Mouse (Mus musculus): ENCODE results near the gene Eno2. TPM values are rescaled to one million over a fixed set of nuclear protein-coding genes. Genes with fewer than 3 reads are reported as not detected.

Gene Eno2
- polyA plus RNA-seq, 1 experiment from 2014 or later = 4.0 TPM

GRCm38 (mm10) chr6:124755306-124755705, 14.2 kb downstream of the Eno2 start:
- peaks cover 33% of the 10 kb centered on the region for H3K36me3 ChIP-seq (replicated peaks)
- H3K9me3 ChIP-seq = no peaks in the 10 kb centered on the region
- 3% methylated on average over 3 of the region's 3 CpGs for WGBS
- no peak for DNase-seq (ENCODE audit: extremely low spot score, low spot score)
- H3K27me3 ChIP-seq (ENCODE audit: poor library complexity, severe bottlenecking) = no peaks in the 10 kb centered on the region
- H3K4me1 ChIP-seq = peaks cover 54% of the 10 kb centered on the region
- peak overlapping the region; percentile 99 for H3K27ac ChIP-seq
- H3K4me3 ChIP-seq = peak overlapping the region; percentile 91

GRCm38 (mm10) chr6:124753861-124754260, 15.6 kb downstream of the Eno2 start:
- peaks cover 46% of the 10 kb centered on the region for H3K36me3 ChIP-seq (replicated peaks)
- 92% methylated on average over 2 of the region's 2 CpGs for WGBS

GRCm38 (mm10) chr6:124750405-124750804, 19.1 kb downstream of the Eno2 start:
- Histone ChIP-seq H3K27me3 (ENCODE audit: poor library complexity, severe bottlenecking) (0 out of 2 replicates have a peak, but pooled peaks cover 3% of the 10 kb centered on the region), H3K9me3 (no peaks in the 10 kb centered on the region), H3K4me3 (no peak overlapping the region), H3K4me1 (peaks cover 41% of the 10 kb centered on the region), H3K27ac (no peak overlapping the region), H3K36me3 (replicated peaks) (peaks cover 73% of the 10 kb centered on the region)
- no peak for DNase-seq (ENCODE audit: extremely low spot score, low spot score)
- WGBS = 92% methylated on average over 8 of the region's 8 CpGs

More at GRCm38 (mm10) chr6:124753861-124754260, 15.6 kb downstream of the Eno2 start:
- no peak for DNase-seq (ENCODE audit: extremely low spot score, low spot score)
- H3K27me3 ChIP-seq (ENCODE audit: poor library complexity, severe bottlenecking) = no peaks in the 10 kb centered on the region
- no peak overlapping the region for H3K4me3 ChIP-seq
- no peaks in the 10 kb centered on the region for H3K9me3 ChIP-seq
- no peak overlapping the region for H3K27ac ChIP-seq
- peaks cover 48% of the 10 kb centered on the region for H3K4me1 ChIP-seq

- H3K4me1 ChIP-seq = peaks cover 42% of the 10 kb centered on the region
- H3K9me3 ChIP-seq = no peaks in the 10 kb centered on the region
- peaks cover 81% of the 10 kb centered on the region for H3K36me3 ChIP-seq (replicated peaks)
- H3K27me3 ChIP-seq (ENCODE audit: poor library complexity, severe bottlenecking) = 0 out of 2 replicates have a peak, but pooled peaks cover 3% of the 10 kb centered on the region
- WGBS = 88% methylated on average over 7 of the region's 7 CpGs
- H3K27ac ChIP-seq = peak overlapping the region; percentile 97
- H3K4me3 ChIP-seq = peak overlapping the region; percentile 71
- DNase-seq (ENCODE audit: extremely low spot score, low spot score) = no peak
Measured at GRCm38 (mm10) chr6:124746654-124747632, 22.5 kb downstream of the Eno2 start.

GRCm38 (mm10) chr6:124746296-124746605, 23.2 kb downstream of the Eno2 start:
- Histone ChIP-seq H3K9me3 (no peaks in the 10 kb centered on the region), H3K4me3 (peak overlapping the region; percentile 71), H3K27me3 (ENCODE audit: poor library complexity, severe bottlenecking) (0 out of 2 replicates have a peak, but pooled peaks cover 3% of the 10 kb centered on the region), H3K4me1 (peaks cover 47% of the 10 kb centered on the region), H3K36me3 (replicated peaks) (peaks cover 77% of the 10 kb centered on the region), H3K27ac (peak overlapping the region; percentile 97)
- 23% methylated on average over 8 of the region's 8 CpGs for WGBS
- no peak for DNase-seq (ENCODE audit: extremely low spot score, low spot score)

GRCm38 (mm10) chr6:124745490-124746295, 23.8 kb downstream of the Eno2 start:
- peak overlapping the region; percentile 71 for H3K4me3 ChIP-seq
- peak; percentile 93 for DNase-seq (ENCODE audit: extremely low spot score, low spot score)
- H3K27ac ChIP-seq = peak overlapping the region; percentile 97
- peaks cover 72% of the 10 kb centered on the region for H3K36me3 ChIP-seq (replicated peaks)
- peaks cover 49% of the 10 kb centered on the region for H3K4me1 ChIP-seq
- under 1% methylated on average over 85 of the region's 85 CpGs for WGBS
- H3K9me3 ChIP-seq = no peaks in the 10 kb centered on the region
- H3K27me3 ChIP-seq (ENCODE audit: poor library complexity, severe bottlenecking) = 0 out of 2 replicates have a peak, but pooled peaks cover 3% of the 10 kb centered on the region

- DNase-seq (ENCODE audit: extremely low spot score, low spot score) = no peak
- H3K27me3 ChIP-seq (ENCODE audit: poor library complexity, severe bottlenecking) = 0 out of 2 replicates have a peak, but pooled peaks cover 3% of the 10 kb centered on the region
- peaks cover 64% of the 10 kb centered on the region for H3K36me3 ChIP-seq (replicated peaks)
- H3K4me3 ChIP-seq = peak overlapping the region; percentile 71
- peak overlapping the region; percentile 97 for H3K27ac ChIP-seq
- no peaks in the 10 kb centered on the region for H3K9me3 ChIP-seq
- peaks cover 58% of the 10 kb centered on the region for H3K4me1 ChIP-seq
- WGBS = 75% methylated on average over 26 of the region's 26 CpGs
Measured at GRCm38 (mm10) chr6:124744755-124745321, 24.6 kb downstream of the Eno2 start.

GRCm38 (mm10) chr6:124743647-124744046, 25.8 kb downstream of the Eno2 start:
- 0 out of 2 replicates have a peak, but pooled peaks cover 3% of the 10 kb centered on the region for H3K27me3 ChIP-seq (ENCODE audit: poor library complexity, severe bottlenecking)
- 94% methylated on average over 8 of the region's 8 CpGs for WGBS
- H3K27ac ChIP-seq = no peak overlapping the region
- H3K9me3 ChIP-seq = no peaks in the 10 kb centered on the region
- H3K36me3 ChIP-seq (replicated peaks) = peaks cover 60% of the 10 kb centered on the region
- H3K4me3 ChIP-seq = no peak overlapping the region
- no peak for DNase-seq (ENCODE audit: extremely low spot score, low spot score)
- peaks cover 70% of the 10 kb centered on the region for H3K4me1 ChIP-seq

- 0 out of 2 replicates have a peak, but pooled peaks cover 3% of the 10 kb centered on the region for H3K27me3 ChIP-seq (ENCODE audit: poor library complexity, severe bottlenecking)
- 93% methylated on average over 15 of the region's 15 CpGs for WGBS
- H3K9me3 ChIP-seq = no peaks in the 10 kb centered on the region
- peak overlapping the region; percentile 3; the same call in 1 of the 2 replicates for H3K4me3 ChIP-seq
- peak overlapping the region; percentile 31; the same call in 1 of the 2 replicates for H3K27ac ChIP-seq
- peaks cover 59% of the 10 kb centered on the region for H3K36me3 ChIP-seq (replicated peaks)
- DNase-seq (ENCODE audit: extremely low spot score, low spot score) = no peak
- H3K4me1 ChIP-seq = peaks cover 76% of the 10 kb centered on the region
Measured at GRCm38 (mm10) chr6:124742839-124743514, 26.5 kb downstream of the Eno2 start.

GRCm38 (mm10) chr6:124741842-124742241, 27.6 kb downstream of the Eno2 start:
- DNase-seq (ENCODE audit: extremely low spot score, low spot score) = no peak
- 64% methylated on average over 3 of the region's 3 CpGs for whole genome bisulfite sequencing
- no peaks in the 10 kb centered on the region for H3K27me3 ChIP-seq (ENCODE audit: poor library complexity, severe bottlenecking)
- H3K27ac ChIP-seq = peak overlapping the region; percentile 99
- peak overlapping the region; percentile 74 for H3K4me3 ChIP-seq
- H3K9me3 ChIP-seq = no peaks in the 10 kb centered on the region
- H3K4me1 ChIP-seq = peaks cover 79% of the 10 kb centered on the region
- peaks cover 48% of the 10 kb centered on the region for H3K36me3 ChIP-seq (replicated peaks)

- Histone ChIP-seq H3K9me3 (no peaks in the 10 kb centered on the region), H3K27ac (peak within 1 kb of the TSS; percentile 99), H3K4me1 (peaks cover 72% of the 10 kb centered on the region), H3K36me3 (replicated peaks) (peaks cover 42% of the 10 kb centered on the region), H3K27me3 (ENCODE audit: poor library complexity, severe bottlenecking) (no peaks in the 10 kb centered on the region), H3K4me3 (peak within 1 kb of the TSS; percentile 74)
- DNase-seq (ENCODE audit: extremely low spot score, low spot score) = peak; percentile 95
- WGBS = under 1% methylated on average over 41 of the region's 41 CpGs
Measured at GRCm38 (mm10) chr6:124740888-124741761, 28.3 kb downstream of the Eno2 start, which contains the start of gene Grcc10. TSS of gene Grcc10 (minus strand) at chr6:124741374.

Data from forebrain, embryonic 10.5 days (tissue).